Mouse (Mus musculus) urinary bladder, postnatal 0 days (tissue): ENCODE data around the gene Actl7b. TPM values are rescaled to one million over a fixed set of nuclear protein-coding genes. Genes with fewer than 3 reads are reported as not detected.

Experiments used
- polyA plus RNA-seq: library from polyadenylated mRNA; unstranded; fragments of >200 nt; fragmentation: Nextera tagmentation; extraction: Ambion mirVana; gene quantifications from 2 replicates; pipeline ENCODE4 v1.2.1, GENCODE M21; 2015

Actl7b gene
- polyA plus RNA-seq = not detected in 2 replicates

GRCm38 (mm10) chr4:56741041-56741493, at the start of gene Actl7b:
TSS of gene Actl7b (minus strand) at chr4:56741443.

GRCm38 (mm10) chr4:56743363-56744195, 2.3 kb upstream of the Actl7b start, which contains the start of gene Actl7a:
TSS of gene Actl7a (plus strand) at chr4:56743413.

GRCm38 (mm10) chr4:56740020-56740485, 1.2 kb downstream of the Actl7b start, which contains the start of gene Gm26657:
TSS of gene Gm26657 (plus strand) at chr4:56740070.

Other genes starting within 250 kb of the Actl7b start
- gene Gm26657, start 1.4 kb downstream of the Actl7b start, polyA plus RNA-seq = not detected in 2 replicates
- gene Actl7a, start 2.0 kb upstream of the Actl7b start, polyA plus RNA-seq = not detected in 2 replicates
- 12.6 and 13.7 TPM in 2 replicates for gene Elp1, start 60.9 kb upstream of the Actl7b start, polyA plus RNA-seq
- gene Fam206a, start 60.9 kb upstream of the Actl7b start, polyA plus RNA-seq = 6.3 and 6.9 TPM in 2 replicates
- 22.8 and 29.1 TPM in 2 replicates for gene Ctnnal1, start 123.7 kb upstream of the Actl7b start, polyA plus RNA-seq
- gene Tmem245, start 206.0 kb upstream of the Actl7b start, polyA plus RNA-seq = 12.8 and 16.3 TPM in 2 replicates
- gene Frrs1l, start 248.9 kb upstream of the Actl7b start, polyA plus RNA-seq = 0.10 and 0.20 TPM in 2 replicates